Mouse (Mus musculus) intestine, embryonic 15.5 days (tissue): ENCODE data around the gene Cracr2b. TPM values are rescaled to one million over a fixed set of nuclear protein-coding genes. Genes with fewer than 3 reads are reported as not detected.
"Not testable (repeated sequence)": the region's sequence is repeated elsewhere in the genome, so short reads cannot be mapped to it uniquely, and the experiment has no call there.

ENCODE experiments used
- ATAC-seq: fragments of 200-750 bp; cut with Nextera tagmentation; 2 replicates; pipeline ENCODE4 v1.8.0; 2017; ENCODE audit warnings: moderate TSS enrichment, moderate library complexity
- H3K27ac ChIP-seq: fragments of 300-500 bp; sonication (generic); 2 replicates; pipeline ENCODE4 v1.5.1; 2015; ENCODE audit warnings: mild to moderate bottlenecking, inconsistent platforms
- H3K27me3 ChIP-seq: fragments of 300-500 bp; sonication (generic); replicated peaks from 2 replicates; pipeline ENCODE4 v1.6.1; 2015; ENCODE audit warnings: inconsistent platforms
- H3K36me3 ChIP-seq: fragments of 300-500 bp; sonication (generic); 2 replicates; pipeline ENCODE4 v1.6.1; 2015; ENCODE audit warnings: inconsistent platforms
- H3K4me1 ChIP-seq: fragments of 300-500 bp; sonication (generic); replicated peaks from 2 replicates; pipeline ENCODE4 v1.6.1; 2015; ENCODE audit warnings: inconsistent platforms
- H3K4me2 ChIP-seq: fragments of 300-500 bp; sonication (generic); replicated peaks from 2 replicates; pipeline ENCODE4 v1.6.1; 2015; ENCODE audit warnings: mild to moderate bottlenecking, inconsistent platforms
- H3K4me3 ChIP-seq: fragments of 300-500 bp; sonication (generic); replicated peaks from 2 replicates; pipeline ENCODE4 v1.5.1; 2015; ENCODE audit warnings: inconsistent platforms
- H3K9ac ChIP-seq: fragments of 300-500 bp; sonication (generic); 2 replicates; pipeline ENCODE4 v1.6.1; 2015; ENCODE audit warnings: inconsistent platforms
- H3K9me3 ChIP-seq: fragments of 300-500 bp; sonication (generic); 2 replicates; pipeline ENCODE4 v1.6.1; 2016; ENCODE audit warnings: inconsistent platforms
- WGBS: fragments of 180-500 bp; shearing (Covaris S2); methylation state at CpG from one replicate; pipeline ENCODE4 v1.1.7; 2015; 5-methylcytosine and 5-hydroxymethylcytosine counted together
- polyA plus RNA-seq: library from polyadenylated mRNA; unstranded; fragments of >200 nt; fragmentation: Nextera tagmentation; extraction: Ambion mirVana; gene quantifications from 2 replicates; pipeline ENCODE4 v1.2.1, GENCODE M21; 2015

Gene Cracr2b
- polyA plus RNA-seq, 1 experiment from 2014 or later = 16.5 TPM

DNA sequence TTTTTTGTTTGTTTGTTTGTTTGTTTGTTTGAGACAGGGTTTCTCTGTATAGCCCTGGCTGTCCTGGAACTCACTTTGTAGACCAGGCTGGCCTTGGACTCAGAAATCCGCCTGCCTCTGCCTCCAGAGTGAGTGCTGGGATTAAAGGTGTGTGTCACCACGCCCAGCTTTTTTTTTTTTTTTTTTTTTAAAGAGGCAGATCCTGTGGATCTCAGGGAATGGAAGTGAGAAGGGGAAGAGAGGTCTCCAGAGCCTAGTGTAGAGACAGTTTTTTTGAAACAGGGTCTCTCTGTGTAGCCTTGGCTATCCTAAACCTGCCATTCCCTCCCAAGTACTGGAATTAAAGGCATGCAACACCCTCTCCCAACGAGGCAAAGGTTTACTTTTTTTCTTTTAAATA, 14.5 kb upstream of the Cracr2b start:
- H3K4me3 ChIP-seq, H3K27me3 ChIP-seq, ATAC-seq, H3K9me3 ChIP-seq, H3K9ac ChIP-seq, H3K27ac ChIP-seq, H3K4me2 ChIP-seq: not testable (repeated sequence)
- Histone ChIP-seq H3K36me3 (peaks cover 19% of the 10 kb centered on the region), H3K4me1 (peaks cover 33% of the 10 kb centered on the region)
- WGBS = 67% methylated on average over 3 of the region's 3 CpGs

GRCm38 (mm10) chr7:141447110-141447991, 13.5 kb upstream of the Cracr2b start, which contains the start of gene Rplp2:
Rplp2 (plus strand) TSS chr7:141447370.
- Histone ChIP-seq H3K4me3 (peak within 1 kb of the TSS; percentile 92), H3K27ac (peak within 1 kb of the TSS; percentile 92), H3K4me1 (peaks cover 26% of the 10 kb centered on the region), H3K36me3 (peaks cover 27% of the 10 kb centered on the region), H3K27me3 (no peaks in the 10 kb centered on the region), H3K4me2 (peak within 1 kb of the TSS; percentile 61), H3K9ac (peak within 1 kb of the TSS; percentile 96), H3K9me3 (no peaks in the 10 kb centered on the region)
- ATAC-seq = peak; percentile 92
- WGBS = under 1% methylated on average over 63 of the region's 63 CpGs

GRCm38 (mm10) chr7:141451928-141452327, 9.0 kb upstream of the Cracr2b start:
- Histone ChIP-seq H3K4me3 (no peak overlapping the region), H3K4me1 (peaks cover 27% of the 10 kb centered on the region), H3K36me3 (peaks cover 27% of the 10 kb centered on the region), H3K27ac (no peak overlapping the region), H3K9me3 (no peaks in the 10 kb centered on the region), H3K4me2 (no peak overlapping the region), H3K9ac (no peak overlapping the region), H3K27me3 (no peaks in the 10 kb centered on the region)
- no peak for ATAC-seq

DNA sequence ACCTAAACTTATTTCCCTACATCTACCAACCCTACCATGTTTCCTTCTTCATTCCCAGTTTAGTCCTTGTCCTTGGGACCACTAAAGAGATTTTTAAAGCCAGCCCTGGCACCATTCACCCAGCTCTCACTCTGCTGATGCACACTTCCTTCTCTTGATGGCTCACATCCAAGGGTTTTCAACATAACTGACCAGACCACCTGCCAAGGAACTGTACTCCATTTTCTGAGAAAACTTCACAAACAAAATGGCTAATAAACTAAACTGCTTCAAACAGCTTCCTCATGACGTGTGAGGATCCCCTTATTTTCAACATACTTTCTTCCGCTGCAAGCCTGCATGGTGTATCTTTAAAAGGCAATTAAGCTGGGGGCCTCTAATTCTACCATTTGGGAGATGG, 7.3 kb upstream of the Cracr2b start:
- Histone ChIP-seq H3K4me2 (no peak overlapping the region), H3K27ac (no peak overlapping the region), H3K27me3 (no peaks in the 10 kb centered on the region), H3K9me3 (no peaks in the 10 kb centered on the region), H3K9ac (no peak overlapping the region), H3K4me3 (no peak overlapping the region), H3K4me1 (peaks cover 25% of the 10 kb centered on the region), H3K36me3 (peaks cover 27% of the 10 kb centered on the region)
- WGBS = 72% methylated on average over 2 of the region's 2 CpGs
- no peak for ATAC-seq

DNA sequence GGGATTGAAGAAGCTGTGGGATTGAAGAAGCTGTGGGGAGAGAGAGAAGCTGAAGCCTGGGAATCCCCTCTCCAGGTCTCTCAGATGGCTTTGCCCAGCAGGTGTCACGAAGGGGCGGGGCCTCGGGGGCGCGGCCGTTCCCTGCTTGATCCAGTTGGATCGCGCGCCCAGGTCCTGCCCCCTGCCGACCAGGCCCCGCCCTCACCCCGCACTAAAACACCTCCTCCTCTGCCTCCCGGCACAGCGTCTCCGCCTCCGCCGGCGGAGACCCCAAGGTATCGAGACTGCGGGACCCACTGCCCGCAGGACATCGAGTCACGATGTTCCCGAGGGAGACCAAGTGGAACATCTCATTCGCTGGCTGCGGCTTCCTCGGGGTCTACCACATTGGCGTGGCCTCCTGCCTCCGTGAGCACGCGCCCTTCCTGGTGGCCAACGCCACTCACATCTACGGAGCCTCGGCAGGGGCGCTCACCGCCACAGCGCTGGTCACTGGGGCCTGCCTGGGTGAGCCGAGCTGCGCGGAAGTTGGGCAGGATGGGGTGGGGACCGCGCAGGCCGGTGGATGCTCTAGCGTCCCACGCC, 5.8 kb upstream of the Cracr2b start, which contains the start of gene Pnpla2:
Pnpla2 (plus strand) TSS at position 232 of the 585 bp plus-strand sequence.
- H3K9me3 ChIP-seq = no peaks in the 10 kb centered on the region
- peaks cover 26% of the 10 kb centered on the region for H3K36me3 ChIP-seq
- H3K9ac ChIP-seq = peak within 1 kb of the TSS; percentile 67
- H3K4me1 ChIP-seq = peaks cover 21% of the 10 kb centered on the region
- WGBS = under 1% methylated on average over 45 of the region's 45 CpGs
- H3K4me3 ChIP-seq = peak within 1 kb of the TSS; percentile 71
- H3K4me2 ChIP-seq = peak within 1 kb of the TSS; percentile 95
- no peaks in the 10 kb centered on the region for H3K27me3 ChIP-seq
- peak; percentile 91 for ATAC-seq
- H3K27ac ChIP-seq = peak within 1 kb of the TSS; percentile 83

DNA sequence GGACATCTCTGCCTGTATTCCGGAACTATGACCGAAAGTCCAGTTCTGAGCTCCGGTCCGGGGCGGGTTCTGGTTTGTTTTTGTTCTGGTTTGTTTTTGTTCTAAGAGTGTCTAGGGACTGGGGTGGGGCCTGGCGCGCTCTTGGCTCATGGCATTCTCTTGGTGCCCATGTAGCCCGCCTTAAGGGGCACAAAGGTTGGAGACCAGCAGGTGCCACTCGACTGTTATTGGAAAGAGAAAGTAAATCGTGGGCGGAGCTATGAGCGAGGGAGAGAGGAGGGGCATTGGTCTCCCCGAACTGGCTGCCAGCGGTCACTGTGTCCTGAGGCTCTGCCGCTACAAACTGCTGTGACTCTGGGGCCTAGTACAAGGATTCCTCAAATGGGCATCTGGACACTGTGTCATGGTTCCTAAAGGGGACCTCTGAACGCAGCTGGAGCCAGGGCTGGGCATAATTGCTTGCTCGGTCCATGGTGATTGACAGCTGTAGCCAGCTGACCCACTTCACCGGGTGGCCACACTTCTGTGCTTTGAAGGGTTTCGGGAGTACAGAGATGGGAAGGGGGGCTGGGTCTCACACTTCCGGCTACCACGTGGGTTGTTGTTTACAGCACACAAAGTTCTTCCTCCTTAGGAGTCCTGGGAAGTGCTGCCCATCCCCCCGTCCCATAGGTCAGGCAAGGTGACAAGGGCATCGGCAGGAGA, 5.1 kb upstream of the Cracr2b start:
- Histone ChIP-seq H3K4me2 (peak overlapping the region; percentile 95), H3K36me3 (peaks cover 19% of the 10 kb centered on the region)

GRCm38 (mm10) chr7:141456739-141457138, 4.2 kb upstream of the Cracr2b start:
- peaks cover 10% of the 10 kb centered on the region for H3K27me3 ChIP-seq
- H3K36me3 ChIP-seq = peaks cover 10% of the 10 kb centered on the region
- H3K4me2 ChIP-seq = peak overlapping the region; percentile 95; the same call in 1 of the 2 replicates
- no peak overlapping the region for H3K9ac ChIP-seq
- 89% methylated on average over 6 of the region's 6 CpGs for WGBS
- no peak for ATAC-seq
- peaks cover 37% of the 10 kb centered on the region for H3K4me1 ChIP-seq
- no peaks in the 10 kb centered on the region for H3K9me3 ChIP-seq
- no peak overlapping the region for H3K27ac ChIP-seq
- H3K4me3 ChIP-seq = no peak overlapping the region

More for the DNA sequence above, 5.1 kb upstream of the Cracr2b start:
- ATAC-seq = peak; percentile 48
- peak overlapping the region; percentile 83 for H3K27ac ChIP-seq
- peak overlapping the region; percentile 71 for H3K4me3 ChIP-seq
- H3K9me3 ChIP-seq = no peaks in the 10 kb centered on the region
- peaks cover under 1% of the 10 kb centered on the region for H3K27me3 ChIP-seq
- WGBS = 1% methylated on average over 23 of the region's 23 CpGs
- peak overlapping the region; percentile 67 for H3K9ac ChIP-seq
- peaks cover 27% of the 10 kb centered on the region for H3K4me1 ChIP-seq

DNA sequence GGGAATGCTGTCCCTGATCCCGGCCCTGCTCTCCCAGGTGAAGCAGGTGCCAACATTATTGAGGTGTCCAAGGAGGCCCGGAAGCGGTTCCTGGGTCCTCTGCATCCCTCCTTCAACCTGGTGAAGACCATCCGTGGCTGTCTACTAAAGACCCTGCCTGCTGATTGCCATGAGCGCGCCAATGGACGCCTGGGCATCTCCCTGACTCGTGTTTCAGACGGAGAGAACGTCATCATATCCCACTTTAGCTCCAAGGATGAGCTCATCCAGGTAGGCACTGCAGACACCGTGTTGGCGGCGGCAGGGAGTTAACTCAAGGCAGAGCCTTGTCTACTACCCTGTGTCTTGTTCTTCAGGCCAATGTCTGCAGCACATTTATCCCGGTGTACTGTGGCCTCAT, 3.7 kb upstream of the Cracr2b start:
- ATAC-seq = no peak
- H3K27me3 ChIP-seq = peaks cover 15% of the 10 kb centered on the region
- peaks cover 5% of the 10 kb centered on the region for H3K36me3 ChIP-seq
- no peak overlapping the region for H3K4me2 ChIP-seq
- no peaks in the 10 kb centered on the region for H3K9me3 ChIP-seq
- WGBS = 92% methylated on average over 14 of the region's 14 CpGs
- peaks cover 42% of the 10 kb centered on the region for H3K4me1 ChIP-seq
- H3K9ac ChIP-seq = no peak overlapping the region
- no peak overlapping the region for H3K27ac ChIP-seq
- H3K4me3 ChIP-seq = no peak overlapping the region

- Histone ChIP-seq H3K27ac (no peak overlapping the region), H3K9ac (no peak overlapping the region), H3K4me1 (peaks cover 42% of the 10 kb centered on the region), H3K4me2 (no peak overlapping the region), H3K4me3 (no peak overlapping the region), H3K36me3 (peaks cover 5% of the 10 kb centered on the region), H3K9me3 (no peaks in the 10 kb centered on the region), H3K27me3 (peaks cover 23% of the 10 kb centered on the region)
- 77% methylated on average over 15 of the region's 15 CpGs for WGBS
- no peak for ATAC-seq
These were observed 2.8 kb upstream of the Cracr2b start for GRCm38 (mm10) chr7:141457986-141458660.

DNA sequence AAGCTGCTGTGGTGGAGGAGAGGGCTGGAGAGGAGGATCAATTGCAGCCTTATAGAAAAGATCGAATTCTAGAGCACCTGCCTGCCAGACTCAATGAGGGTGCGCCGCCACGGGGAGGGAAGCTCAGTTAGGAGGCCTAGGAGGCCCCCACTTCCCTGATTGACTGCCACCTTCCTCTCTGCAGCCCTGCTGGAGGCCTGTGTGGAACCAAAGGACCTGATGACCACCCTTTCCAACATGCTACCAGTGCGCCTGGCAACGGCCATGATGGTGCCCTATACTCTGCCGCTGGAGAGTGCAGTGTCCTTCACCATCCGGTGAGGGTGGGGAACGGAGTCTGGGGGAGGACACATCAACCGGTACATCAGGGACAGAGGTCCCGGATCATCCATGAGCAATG, 2.2 kb upstream of the Cracr2b start:
- Histone ChIP-seq H3K9me3 (no peaks in the 10 kb centered on the region), H3K27me3 (peaks cover 28% of the 10 kb centered on the region), H3K4me3 (no peak overlapping the region), H3K9ac (no peak overlapping the region), H3K27ac (no peak overlapping the region), H3K36me3 (peaks cover 5% of the 10 kb centered on the region), H3K4me1 (peaks cover 42% of the 10 kb centered on the region), H3K4me2 (no peak overlapping the region)
- no peak for ATAC-seq
- WGBS = 92% methylated on average over 11 of the region's 11 CpGs

GRCm38 (mm10) chr7:141459301-141459711, 1.6 kb upstream of the Cracr2b start:
- Histone ChIP-seq H3K4me2 (no peak overlapping the region), H3K9ac (no peak overlapping the region), H3K36me3 (peaks cover 5% of the 10 kb centered on the region), H3K4me1 (peaks cover 43% of the 10 kb centered on the region), H3K4me3 (no peak overlapping the region), H3K27ac (no peak overlapping the region), H3K27me3 (peaks cover 35% of the 10 kb centered on the region), H3K9me3 (no peaks in the 10 kb centered on the region)
- 90% methylated on average over 17 of the region's 17 CpGs for WGBS
- no peak for ATAC-seq

GRCm38 (mm10) chr7:141460001-141460390, 898 bp upstream of the Cracr2b start:
- peaks cover 5% of the 10 kb centered on the region for H3K36me3 ChIP-seq
- no peaks in the 10 kb centered on the region for H3K9me3 ChIP-seq
- H3K4me2 ChIP-seq = no peak overlapping the region
- peaks cover 43% of the 10 kb centered on the region for H3K4me1 ChIP-seq
- no peak overlapping the region for H3K4me3 ChIP-seq
- ATAC-seq = no peak
- no peak overlapping the region for H3K9ac ChIP-seq
- H3K27ac ChIP-seq = peak overlapping the region; percentile 15; the same call in 1 of the 2 replicates
- WGBS = 50% methylated on average over 5 of the region's 5 CpGs
- H3K27me3 ChIP-seq = peaks cover 41% of the 10 kb centered on the region
